Mouse (Mus musculus) ES-E14 (cell line): ENCODE data around the gene Tsfm.

Source experiments
- CHD2 ChIP-seq: IDR thresholded peaks from 2 replicates; pipeline ENCODE4 v1.6.1; 2014; ENCODE audit warnings: mild to moderate bottlenecking, low read depth, low read length, inconsistent platforms
- HCFC1 ChIP-seq: IDR thresholded peaks from 2 replicates; pipeline ENCODE4 v1.6.1; 2012; ENCODE audit warnings: low read length, inconsistent platforms, borderline replicate concordance; ENCODE audit not compliant: insufficient read depth
- MAFK ChIP-seq: IDR thresholded peaks from 2 replicates; pipeline ENCODE4 v1.6.1; 2014; ENCODE audit warnings: mild to moderate bottlenecking, low read depth, low read length, inconsistent platforms; ENCODE audit not compliant: insufficient read depth
- ZC3H11A ChIP-seq: IDR thresholded peaks from 2 replicates; pipeline ENCODE4 v1.6.1; 2012; ENCODE audit warnings: low read depth, mild to moderate bottlenecking, inconsistent platforms, low read length, borderline replicate concordance
- ZNF384 ChIP-seq: IDR thresholded peaks from 2 replicates; pipeline ENCODE4 v1.6.1; 2012; ENCODE audit warnings: low read depth, low read length, inconsistent platforms

DNA sequence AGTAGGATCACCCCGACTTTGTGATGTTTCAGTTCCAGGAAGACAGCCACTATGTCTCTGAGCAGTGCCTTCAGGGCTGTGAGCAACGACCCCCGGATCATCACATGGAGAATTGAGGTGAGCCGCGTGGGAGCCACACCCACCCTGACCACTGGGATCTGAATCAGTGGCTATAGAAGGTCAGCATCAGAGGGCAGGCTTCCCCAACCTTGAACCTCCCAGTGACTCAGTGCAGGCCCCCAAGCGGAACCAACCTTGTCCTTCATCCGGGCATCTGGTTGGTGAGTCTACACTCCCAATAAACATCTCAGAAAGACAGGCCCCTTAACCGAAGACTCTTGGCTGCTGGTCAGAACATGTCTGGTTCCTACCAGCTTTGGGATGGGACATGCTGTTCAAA lies 27.3 kb downstream of the Tsfm start:
- TF ChIP-seq CHD2 (no peak), HCFC1 (no peak), ZC3H11A (no peak), ZNF384 (no peak), MAFK (no peak)
